Mouse (Mus musculus) intestine, embryonic 16.5 days (tissue): ENCODE measurements around the gene Ccdc126. TPM values are rescaled to one million over a fixed set of nuclear protein-coding genes. Genes with fewer than 3 reads are reported as not detected.

Source experiments
- ATAC-seq: fragments of 200-750 bp; cut with Nextera tagmentation; 2 replicates; pipeline ENCODE4 v1.8.0; 2017; ENCODE audit warnings: moderate TSS enrichment, moderate library complexity
- H3K27ac ChIP-seq: fragments of 300-500 bp; sonication (generic); 2 replicates; pipeline ENCODE4 v1.5.1; 2014; ENCODE audit warnings: mild to moderate bottlenecking, low read length
- H3K27me3 ChIP-seq: fragments of 300-500 bp; sonication (generic); replicated peaks from 2 replicates; pipeline ENCODE4 v1.6.1; 2014; ENCODE audit warnings: low read length, control low read depth, mixed read lengths; ENCODE audit not compliant: control insufficient read depth, insufficient read depth
- H3K36me3 ChIP-seq: fragments of 300-500 bp; sonication (generic); 2 replicates; pipeline ENCODE4 v1.6.1; 2014; ENCODE audit warnings: low read length, control low read depth; ENCODE audit not compliant: control insufficient read depth, insufficient read depth
- H3K4me1 ChIP-seq: fragments of 300-500 bp; sonication (generic); 2 replicates; pipeline ENCODE4 v1.6.1; 2014; ENCODE audit warnings: low read length, control low read depth, mixed read lengths; ENCODE audit not compliant: control insufficient read depth, insufficient read depth
- H3K4me2 ChIP-seq: fragments of 300-500 bp; sonication (generic); 2 replicates; pipeline ENCODE4 v1.6.1; 2014; ENCODE audit warnings: low read depth, low read length, control low read depth
- H3K4me3 ChIP-seq: fragments of 300-500 bp; sonication (generic); 2 replicates; pipeline ENCODE4 v1.5.1; 2014; ENCODE audit warnings: mild to moderate bottlenecking, low read length
- H3K9ac ChIP-seq: fragments of 300-500 bp; sonication (generic); 2 replicates; pipeline ENCODE4 v1.6.1; 2014; ENCODE audit warnings: low read depth, low read length
- H3K9me3 ChIP-seq: fragments of 300-500 bp; sonication (generic); 2 replicates; pipeline ENCODE4 v1.6.1; 2016; ENCODE audit warnings: low read length, control low read depth; ENCODE audit not compliant: control insufficient read depth
- WGBS: fragments of 180-500 bp; shearing (Covaris S2); extraction: QIAGEN DNeasy Blood & Tissue Kit; methylation state at CpG from one replicate; pipeline ENCODE4 v1.1.7; 2014; 5-methylcytosine and 5-hydroxymethylcytosine counted together
- polyA plus RNA-seq: library from polyadenylated mRNA; unstranded; fragments of >200 nt; fragmentation: Nextera tagmentation; extraction: Ambion mirVana; gene quantifications from 2 replicates; pipeline ENCODE4 v1.2.1, GENCODE M21; 2015

Ccdc126 gene
- 10.4 and 10.9 TPM in 2 replicates for polyA plus RNA-seq

DNA sequence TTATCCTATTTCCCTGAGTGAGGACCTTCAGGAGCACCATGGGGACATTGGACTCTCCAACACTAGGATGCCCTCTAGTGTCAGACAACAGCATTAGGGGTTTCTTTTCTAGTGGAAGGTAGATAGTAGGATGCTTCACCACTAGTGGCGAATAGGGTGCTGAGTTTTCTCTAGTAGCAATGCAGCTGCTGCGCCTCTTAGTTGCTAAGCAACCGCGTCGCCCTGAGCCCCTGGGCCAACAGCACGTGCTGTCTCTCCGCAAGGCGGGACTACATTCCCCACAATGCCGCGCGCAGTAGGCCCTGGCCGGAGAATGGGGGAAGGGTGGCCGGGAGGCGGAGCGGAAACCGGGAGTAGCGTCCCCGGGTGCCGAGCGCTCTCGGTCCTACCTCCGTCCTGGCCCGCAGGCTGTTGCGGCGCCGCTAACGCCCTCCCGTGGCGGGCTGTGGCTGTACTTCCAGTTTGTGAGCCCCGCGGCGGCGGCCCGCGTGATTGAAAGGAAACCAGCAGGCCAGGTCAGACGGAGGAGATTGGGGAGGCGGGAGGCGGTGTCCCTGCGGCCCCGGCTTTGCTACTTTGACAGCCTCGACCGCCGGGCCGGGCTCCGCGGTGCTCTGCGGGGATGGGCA lies at the start of gene Ccdc126:
TSS of gene Ccdc126 (plus strand) at position 309 of the 629 bp plus-strand sequence.
- H3K27ac ChIP-seq, result peak within 1 kb of the TSS; percentile 87
- H3K4me1 ChIP-seq, result peaks cover 7% of the 10 kb centered on the region; the same call in 1 of the 2 replicates
- no peaks in the 10 kb centered on the region for H3K9me3 ChIP-seq
- H3K4me3 ChIP-seq, result peak within 1 kb of the TSS; percentile 74
- H3K36me3 ChIP-seq, result no peaks in the 10 kb centered on the region
- peak within 1 kb of the TSS; percentile 72 for H3K4me2 ChIP-seq
- under 1% methylated on average over 47 of the region's 47 CpGs for WGBS
- ATAC-seq, result peak; percentile 99
- H3K27me3 ChIP-seq, result no peaks in the 10 kb centered on the region
- peak within 1 kb of the TSS; percentile 90 for H3K9ac ChIP-seq

DNA sequence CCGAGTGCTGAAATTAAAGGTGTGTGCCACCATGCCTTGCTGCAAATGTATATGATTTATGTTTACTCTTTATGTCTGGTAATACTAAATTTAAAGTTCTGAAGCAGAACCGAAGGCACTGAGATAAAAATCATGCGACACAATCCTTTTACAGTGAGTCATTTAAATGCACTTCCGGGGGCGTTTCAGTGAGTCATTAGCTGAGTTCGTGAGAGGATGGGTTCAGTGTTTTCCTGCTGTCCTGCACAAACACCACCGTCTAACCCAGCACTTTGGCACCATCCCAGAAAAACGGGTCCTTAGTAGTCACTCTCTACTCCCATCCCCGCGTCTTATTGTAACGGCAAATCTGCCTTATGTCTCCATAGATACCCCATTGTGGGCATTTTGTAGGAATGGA lies 49.2 kb upstream of the Ccdc126 start:
- H3K9me3 ChIP-seq, result no peaks in the 10 kb centered on the region
- no peak overlapping the region for H3K4me2 ChIP-seq

DNA sequence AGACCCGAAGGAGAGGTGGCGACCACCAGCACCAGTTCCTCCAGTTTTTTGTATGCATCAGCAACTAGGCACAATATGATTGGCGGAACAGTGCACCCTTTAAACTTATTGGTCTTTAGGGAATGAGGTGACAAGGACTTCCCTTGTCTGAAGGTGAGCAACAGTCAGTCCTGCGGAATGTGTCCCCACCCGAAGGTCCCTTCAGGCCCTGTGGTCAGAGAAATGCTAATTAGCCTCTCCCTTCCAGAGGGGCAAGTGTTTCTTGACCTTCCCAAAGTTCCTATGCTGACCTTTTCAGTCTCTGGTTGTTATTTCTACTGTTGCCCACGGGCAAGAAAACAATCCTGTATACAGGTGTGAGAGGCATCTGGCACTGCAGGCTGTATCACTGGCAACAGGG lies 47.3 kb upstream of the Ccdc126 start:
- no peaks in the 10 kb centered on the region for H3K9me3 ChIP-seq
- no peaks in the 10 kb centered on the region for H3K4me1 ChIP-seq
- H3K4me2 ChIP-seq, result no peak overlapping the region
- no peak for ATAC-seq
- no peaks in the 10 kb centered on the region for H3K27me3 ChIP-seq
- 77% methylated on average over 6 of the region's 6 CpGs for WGBS
- H3K27ac ChIP-seq, result no peak overlapping the region
- H3K36me3 ChIP-seq, result no peaks in the 10 kb centered on the region
- H3K9ac ChIP-seq, result no peak overlapping the region
- no peak overlapping the region for H3K4me3 ChIP-seq

More for the DNA sequence above, 49.2 kb upstream of the Ccdc126 start:
- no peak for ATAC-seq
- WGBS, result 55% methylated on average over 11 of the region's 11 CpGs
- Histone ChIP-seq H3K9ac (no peak overlapping the region), H3K4me1 (no peaks in the 10 kb centered on the region), H3K36me3 (no peaks in the 10 kb centered on the region), H3K4me3 (no peak overlapping the region), H3K27me3 (no peaks in the 10 kb centered on the region), H3K27ac (no peak overlapping the region)

DNA sequence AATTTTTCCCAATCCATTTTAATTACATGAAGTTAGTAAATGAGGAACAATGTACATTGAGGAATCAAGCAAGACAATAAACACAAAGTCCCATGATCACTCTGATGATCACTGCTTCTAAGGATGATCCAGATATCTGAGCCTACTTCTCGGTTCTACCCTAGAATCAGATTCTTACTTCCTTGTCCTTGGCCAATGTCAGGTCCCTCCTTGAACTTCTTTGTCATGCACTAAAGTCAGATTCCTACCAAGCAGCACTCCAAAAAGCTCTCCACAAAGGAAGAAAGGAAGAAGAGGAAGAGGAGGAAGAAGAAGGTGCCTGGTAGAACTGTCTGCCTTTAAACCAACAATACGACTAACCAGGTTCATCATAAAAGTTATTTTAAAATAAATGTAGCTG lies 46.2 kb upstream of the Ccdc126 start:
- H3K4me3 ChIP-seq, result no peak overlapping the region
- no peak overlapping the region for H3K9ac ChIP-seq
- H3K4me1 ChIP-seq, result no peaks in the 10 kb centered on the region
- no peaks in the 10 kb centered on the region for H3K9me3 ChIP-seq
- WGBS, result 88% methylated on average over 2 of the region's 2 CpGs
- no peak overlapping the region for H3K4me2 ChIP-seq
- no peak for ATAC-seq
- H3K27ac ChIP-seq, result no peak overlapping the region
- no peaks in the 10 kb centered on the region for H3K27me3 ChIP-seq
- no peaks in the 10 kb centered on the region for H3K36me3 ChIP-seq

- Histone ChIP-seq H3K4me2 (no peak overlapping the region), H3K27ac (no peak overlapping the region), H3K4me1 (no peaks in the 10 kb centered on the region), H3K9ac (no peak overlapping the region), H3K27me3 (no peaks in the 10 kb centered on the region), H3K9me3 (no peaks in the 10 kb centered on the region), H3K36me3 (no peaks in the 10 kb centered on the region), H3K4me3 (no peak overlapping the region)
- 36% methylated on average over 4 of the region's 4 CpGs for WGBS
- no peak for ATAC-seq
Observed at GRCm38 (mm10) chr6:49273934-49274333, 45.1 kb upstream of the Ccdc126 start.

DNA sequence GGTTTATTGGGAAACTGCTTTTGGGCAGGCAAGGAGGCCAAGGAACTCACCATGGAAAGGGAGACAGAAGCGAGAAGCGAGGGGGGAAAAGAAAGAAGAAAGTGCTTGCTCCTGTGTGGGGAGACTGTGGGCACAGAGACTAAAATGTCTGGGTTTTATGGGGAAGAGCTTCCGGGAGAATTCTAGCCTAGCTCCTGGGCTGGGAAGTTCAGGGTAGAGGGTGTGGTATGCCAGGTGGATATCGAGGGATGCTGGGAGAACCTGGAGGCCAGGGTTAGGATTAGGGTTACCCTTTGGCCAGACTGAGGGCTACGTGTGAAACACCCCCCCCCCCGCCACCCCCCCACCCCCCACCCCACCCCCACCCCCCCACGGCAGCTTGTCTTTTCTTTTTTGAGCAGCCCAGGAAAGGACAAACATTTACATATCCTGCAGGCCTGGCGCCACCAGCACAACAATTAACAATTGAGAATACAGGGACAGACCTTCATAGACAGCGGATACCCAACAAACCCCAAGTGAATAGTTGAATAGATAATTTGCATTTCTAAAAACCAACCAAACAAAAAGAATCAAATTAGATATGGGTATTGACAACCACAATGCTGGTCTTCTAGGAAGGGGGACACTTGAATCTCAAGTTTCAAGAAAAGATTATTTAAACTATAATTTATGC lies 44.5 kb upstream of the Ccdc126 start:
- Histone ChIP-seq H3K27ac (no peak overlapping the region), H3K4me2 (no peak overlapping the region), H3K36me3 (no peaks in the 10 kb centered on the region), H3K4me1 (no peaks in the 10 kb centered on the region), H3K9me3 (no peaks in the 10 kb centered on the region), H3K4me3 (no peak overlapping the region), H3K9ac (no peak overlapping the region), H3K27me3 (no peaks in the 10 kb centered on the region)
- 58% methylated on average over 9 of the region's 9 CpGs for WGBS
- ATAC-seq, result no peak

GRCm38 (mm10) chr6:49275296-49275695 lies 43.8 kb upstream of the Ccdc126 start:
- no peaks in the 10 kb centered on the region for H3K27me3 ChIP-seq
- ATAC-seq, result no peak
- no peak overlapping the region for H3K4me2 ChIP-seq
- 85% methylated on average over 7 of the region's 7 CpGs for WGBS
- no peaks in the 10 kb centered on the region for H3K4me1 ChIP-seq
- no peak overlapping the region for H3K4me3 ChIP-seq
- H3K27ac ChIP-seq, result no peak overlapping the region
- H3K36me3 ChIP-seq, result no peaks in the 10 kb centered on the region
- H3K9ac ChIP-seq, result no peak overlapping the region
- no peaks in the 10 kb centered on the region for H3K9me3 ChIP-seq

DNA sequence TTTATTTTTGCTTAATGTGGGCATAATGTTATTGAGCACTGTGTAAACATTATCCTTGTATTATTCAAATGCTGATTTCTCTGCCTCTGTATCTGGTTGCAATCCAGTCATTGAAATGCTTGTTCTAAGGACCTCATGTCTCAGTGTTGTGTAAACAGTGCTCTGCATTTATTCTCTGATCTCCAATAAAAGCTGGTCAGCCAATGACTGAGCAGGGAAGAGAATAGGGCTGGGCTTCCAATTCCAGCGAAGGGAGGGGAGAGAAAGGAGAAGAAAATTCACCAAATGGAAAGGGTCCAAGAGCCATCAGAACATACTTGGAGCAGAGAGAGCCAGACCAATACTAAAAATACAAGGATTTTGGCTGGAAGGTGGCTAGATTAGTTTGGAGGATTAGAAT lies 38.1 kb upstream of the Ccdc126 start:
- no peak for ATAC-seq
- H3K4me2 ChIP-seq, result no peak overlapping the region
- no peak overlapping the region for H3K4me3 ChIP-seq
- 35% methylated on average over 1 of the region's 1 CpGs for WGBS
- no peaks in the 10 kb centered on the region for H3K4me1 ChIP-seq
- no peaks in the 10 kb centered on the region for H3K36me3 ChIP-seq
- no peak overlapping the region for H3K27ac ChIP-seq
- H3K27me3 ChIP-seq, result no peaks in the 10 kb centered on the region
- no peaks in the 10 kb centered on the region for H3K9me3 ChIP-seq
- H3K9ac ChIP-seq, result no peak overlapping the region

DNA sequence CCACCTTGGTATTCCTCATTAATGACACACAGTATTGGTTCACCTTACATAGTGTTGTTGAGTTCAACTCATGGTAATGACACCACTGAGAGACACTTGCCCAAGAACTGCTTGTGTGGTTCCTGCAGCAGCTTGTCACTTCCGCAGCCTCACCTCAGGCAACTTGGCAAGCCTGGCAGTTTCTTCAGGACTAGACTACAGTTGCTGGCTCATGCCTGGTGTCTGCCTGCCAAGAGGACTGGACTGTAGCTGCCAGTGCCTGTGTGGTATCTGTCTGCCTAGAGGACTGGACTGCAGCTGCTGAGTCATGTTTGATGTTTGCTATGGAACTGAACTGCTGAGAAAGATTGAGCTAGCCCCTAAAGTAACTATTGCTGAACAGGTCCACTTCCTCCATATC lies 37.0 kb upstream of the Ccdc126 start:
- no peaks in the 10 kb centered on the region for H3K36me3 ChIP-seq
- 91% methylated on average over 1 of the region's 1 CpGs for WGBS
- H3K4me2 ChIP-seq, result no peak overlapping the region
- no peak overlapping the region for H3K27ac ChIP-seq
- H3K4me3 ChIP-seq, result no peak overlapping the region
- no peaks in the 10 kb centered on the region for H3K27me3 ChIP-seq
- H3K9ac ChIP-seq, result no peak overlapping the region
- no peaks in the 10 kb centered on the region for H3K9me3 ChIP-seq
- ATAC-seq, result no peak
- H3K4me1 ChIP-seq, result no peaks in the 10 kb centered on the region
